Comparison of ENCODE assay signal across 8 mouse cellular contexts in genomic region chr5:140815059-140815728, GRCm38 (mm10). TPM values are rescaled to one million over a fixed set of nuclear protein-coding genes. Genes with fewer than 3 reads are reported as not detected.
DNase-seq lines count a peak whose midpoint lies in the region; ATAC-seq and TF ChIP-seq lines count a peak whose summit lies in the region.

No protein-coding gene starts in this region.

- TF ChIP-seq CTCF in liver, embryonic 14.5 days (IDR thresholded peaks at IDR 0.05; ENCODE audit: low read depth): no peak

- DNase-seq in lung, adult 18-20 months: no peak
- peak; percentile 49 to 59 for DNase-seq in heart, postnatal 14 days
- no peak for DNase-seq in liver, embryonic 14.5 days (ENCODE audit: low read depth in 3 of 3, low spot score in 3 of 3)
- DNase-seq in retina, postnatal 1 day: peak; percentile 87
- no peak for DNase-seq in c-Kit-positive CD71-positive TER-119-positive erythroid progenitor cells, embryonic 14.5 days (ENCODE audit: low spot score)
- no peak for DNase-seq in MN1 (ENCODE audit: low spot score)

- H3K27ac ChIP-seq in lung, embryonic 15.5 days: peak overlapping the region; percentile 56
- no peak overlapping the region for H3K27ac ChIP-seq in liver, embryonic 14.5 days

- H3K4me2 ChIP-seq in lung, embryonic 15.5 days: no peak overlapping the region
- H3K4me2 ChIP-seq in liver, embryonic 14.5 days (ENCODE audit: low read depth): peak overlapping the region; percentile 2; the same call in 1 of the 2 replicates

- no peak for TF ChIP-seq EP300 in liver, embryonic 14.5 days (IDR thresholded peaks at IDR 0.05; ENCODE audit: low read depth)

- peaks cover 74% of the 10 kb centered on the region for H3K4me1 ChIP-seq in lung, embryonic 15.5 days
- peaks cover 32 to 50% of the 10 kb centered on the region in 2 experiments for H3K4me1 ChIP-seq in liver, embryonic 14.5 days (replicated peaks; ENCODE audit: control insufficient read depth in 2 of 2, insufficient read depth in 2 of 2, low read length in 1 of 2)

- no peak overlapping the region for H3K9ac ChIP-seq in lung, embryonic 15.5 days
- H3K9ac ChIP-seq in liver, embryonic 14.5 days (replicated peaks): no peak overlapping the region

- ATAC-seq in lung, embryonic 15.5 days (ENCODE audit: borderline replicate concordance, extremely low read depth, low FRiP score, low TSS enrichment): 0 out of 2 replicates have a peak, but pooled peaks have one; percentile 20
- ATAC-seq in liver, embryonic 14.5 days (ENCODE audit: insufficient read depth): peak; percentile 29; the same call in 1 of the 2 replicates
- ATAC-seq in erythroid progenitor cell, adult 5-6 weeks (replicated peaks; ENCODE audit: low FRiP score, poor library complexity, severe bottlenecking): no peak

- no peaks in the 10 kb centered on the region for H3K36me3 ChIP-seq in lung, embryonic 15.5 days
- H3K36me3 ChIP-seq in liver, embryonic 14.5 days (replicated peaks; ENCODE audit: control insufficient read depth, insufficient read depth, low read depth): no peaks in the 10 kb centered on the region

- WGBS in lung, embryonic 15.5 days: 17% methylated on average over 9 of the region's 9 CpGs
- WGBS in liver, embryonic 14.5 days (ENCODE audit: insufficient replicate concordance): 7% methylated on average over 9 of the region's 9 CpGs

- H3K4me3 ChIP-seq in lung, embryonic 15.5 days: no peak overlapping the region
- H3K4me3 ChIP-seq in liver, embryonic 14.5 days (ENCODE audit: insufficient read depth in 1 of 2, low read depth in 2 of 2, low read length in 2 of 2): no peak overlapping the region

- intact Hi-C loops in heart, postnatal 14 days (cut with DNase I): no loop called here

- H3K9me3 ChIP-seq in lung, embryonic 15.5 days: no peaks in the 10 kb centered on the region
- H3K9me3 ChIP-seq in liver, embryonic 14.5 days (ENCODE audit: control insufficient read depth, low read length): no peaks in the 10 kb centered on the region

- H3K27me3 ChIP-seq in lung, embryonic 15.5 days: no peaks in the 10 kb centered on the region
- H3K27me3 ChIP-seq in liver, embryonic 14.5 days (ENCODE audit: control insufficient read depth, insufficient read depth, low read length): no peaks in the 10 kb centered on the region

RNA-seq across cellular contexts. Expression of gene Gna12, which starts 15.0 kb away (rescaled TPM):
- 50.9 and 59.9 TPM in 2 replicates for polyA plus RNA-seq in lung, embryonic 15.5 days (2015; fragmentation: Nextera tagmentation; extraction: Ambion mirVana)
- 10 to 100 TPM; 80.5 to 84.2 TPM for total RNA-seq in heart, postnatal 14 days (2021)
- 14.2 and 17.0 TPM in 2 replicates for polyA plus RNA-seq in liver, embryonic 14.5 days (2012; rRNA removed)
- polyA plus RNA-seq in liver, embryonic 14.5 days (2014; fragmentation: Nextera tagmentation; extraction: Ambion mirVana): 5.4 and 9.6 TPM in 2 replicates
- total RNA-seq in erythroid progenitor cell, adult 5-6 weeks (2015; ENCODE audit: low replicate concordance): 10.9 and 19.8 TPM in 2 replicates
- total RNA-seq in erythroid progenitor cell, adult 5-6 weeks (2017; ENCODE audit: low replicate concordance): 11.9 and 12.6 TPM in 2 replicates

Comparison
In these comparisons a context has a peak if more than half of its experiments do, and no peak if none do; other contexts are left out.
1. DNase-seq: peak in heart, postnatal 14 days (2 of 2) and retina, postnatal 1 day (single experiment); none in lung, adult 18-20 months (0 of 2), liver, embryonic 14.5 days (0 of 3), c-Kit-positive CD71-positive TER-119-positive erythroid progenitor cells, embryonic 14.5 days (single experiment) and MN1 (single experiment).